Mouse (Mus musculus) embryonic facial prominence, embryonic 13.5 days (tissue): ENCODE results near the gene Fxr2. TPM values are rescaled to one million over a fixed set of nuclear protein-coding genes. Genes with fewer than 3 reads are reported as not detected.

Experiments
- ATAC-seq: fragments of 200-750 bp; cut with Nextera tagmentation; 2 replicates; pipeline ENCODE4 v1.8.0; 2017; ENCODE audit warnings: low read depth; ENCODE audit not compliant: insufficient number of reproducible peaks, insufficient read depth, low FRiP score, low TSS enrichment
- H3K27ac ChIP-seq: fragments of 300-500 bp; sonication (generic); 2 replicates; pipeline ENCODE4 v1.5.1; 2015; ENCODE audit warnings: moderate library complexity, mild to moderate bottlenecking, inconsistent platforms
- H3K27me3 ChIP-seq: fragments of 300-500 bp; sonication (generic); 2 replicates; pipeline ENCODE4 v1.6.1; 2015; ENCODE audit warnings: mild to moderate bottlenecking, inconsistent platforms
- H3K36me3 ChIP-seq: fragments of 300-500 bp; sonication (generic); 2 replicates; pipeline ENCODE4 v1.6.1; 2015; ENCODE audit warnings: mild to moderate bottlenecking, inconsistent platforms
- H3K4me1 ChIP-seq: fragments of 300-500 bp; sonication (generic); 2 replicates; pipeline ENCODE4 v1.6.1; 2015; ENCODE audit warnings: inconsistent platforms
- H3K4me2 ChIP-seq: fragments of 300-500 bp; sonication (generic); 2 replicates; pipeline ENCODE4 v1.6.1; 2015; ENCODE audit warnings: moderate library complexity, mild to moderate bottlenecking, inconsistent platforms
- H3K4me3 ChIP-seq: fragments of 300-500 bp; sonication (generic); 2 replicates; pipeline ENCODE4 v1.5.1; 2015; ENCODE audit warnings: mild to moderate bottlenecking, inconsistent platforms
- H3K9ac ChIP-seq: fragments of 300-500 bp; sonication (generic); 2 replicates; pipeline ENCODE4 v1.6.1; 2015; ENCODE audit warnings: mild to moderate bottlenecking, inconsistent platforms
- H3K9me3 ChIP-seq: fragments of 300-500 bp; sonication (generic); 2 replicates; pipeline ENCODE4 v1.6.1; 2016; ENCODE audit warnings: inconsistent platforms
- WGBS: fragments of 180-500 bp; shearing (Covaris S2); methylation state at CpG from one replicate; pipeline ENCODE4 v1.1.7; 2015; ENCODE audit warnings: mixed read lengths; 5-methylcytosine and 5-hydroxymethylcytosine counted together
- polyA plus RNA-seq: library from polyadenylated mRNA; unstranded; fragments of >200 nt; fragmentation: Nextera tagmentation; extraction: Ambion mirVana; gene quantifications from 2 replicates; pipeline ENCODE4 v1.2.1, GENCODE M21; 2015

Fxr2 gene
- polyA plus RNA-seq, 1 experiment from 2014 or later: 44.1 TPM

- no peaks in the 10 kb centered on the region for H3K27me3 ChIP-seq
- WGBS: under 1% methylated on average over 37 of the region's 50 CpGs
- peak; percentile 53 for ATAC-seq
- H3K27ac ChIP-seq: peak overlapping the region; percentile 97
- H3K4me3 ChIP-seq: peak overlapping the region; percentile 79
- H3K4me1 ChIP-seq: peaks cover 26% of the 10 kb centered on the region
- H3K9ac ChIP-seq: peak overlapping the region; percentile 92
- H3K36me3 ChIP-seq: peaks cover 14% of the 10 kb centered on the region
- H3K9me3 ChIP-seq: no peaks in the 10 kb centered on the region
- H3K4me2 ChIP-seq: peak overlapping the region; percentile 81
Measured at GRCm38 (mm10) chr11:69633128-69633866, 507 bp downstream of the Fxr2 start.

GRCm38 (mm10) chr11:69635471-69635870, 2.7 kb downstream of the Fxr2 start:
- H3K9me3 ChIP-seq: no peaks in the 10 kb centered on the region
- H3K4me3 ChIP-seq: peak overlapping the region; percentile 8; the same call in 1 of the 2 replicates
- H3K27me3 ChIP-seq: no peaks in the 10 kb centered on the region
- no peak overlapping the region for H3K27ac ChIP-seq
- ATAC-seq: no peak
- 0 out of 2 replicates have a peak overlapping the region, but pooled peaks have one; percentile 38 for H3K9ac ChIP-seq
- WGBS: 72% methylated on average over 3 of the region's 3 CpGs
- peaks cover 26% of the 10 kb centered on the region for H3K4me1 ChIP-seq
- peak overlapping the region; percentile 81 for H3K4me2 ChIP-seq
- peaks cover 31% of the 10 kb centered on the region for H3K36me3 ChIP-seq

GRCm38 (mm10) chr11:69645860-69646259, 13.1 kb downstream of the Fxr2 start:
- H3K9me3 ChIP-seq: no peaks in the 10 kb centered on the region

GRCm38 (mm10) chr11:69653399-69653798, 20.6 kb downstream of the Fxr2 start:
- Histone ChIP-seq H3K4me1 (peaks cover 28% of the 10 kb centered on the region), H3K4me3 (no peak overlapping the region), H3K36me3 (peaks cover 84% of the 10 kb centered on the region), H3K9me3 (no peaks in the 10 kb centered on the region), H3K4me2 (no peak overlapping the region), H3K9ac (no peak overlapping the region; the same call in 1 of the 2 replicates), H3K27ac (0 out of 2 replicates have a peak overlapping the region, but pooled peaks have one; percentile 29), H3K27me3 (no peaks in the 10 kb centered on the region)
- 58% methylated on average over 5 of the region's 5 CpGs for WGBS
- no peak for ATAC-seq

More at GRCm38 (mm10) chr11:69645860-69646259, 13.1 kb downstream of the Fxr2 start:
- Histone ChIP-seq H3K27ac (no peak overlapping the region), H3K4me3 (no peak overlapping the region), H3K4me1 (no peaks in the 10 kb centered on the region), H3K36me3 (peaks cover 97% of the 10 kb centered on the region), H3K4me2 (no peak overlapping the region), H3K27me3 (no peaks in the 10 kb centered on the region), H3K9ac (no peak overlapping the region)
- WGBS: 89% methylated on average over 5 of the region's 5 CpGs
- no peak for ATAC-seq

- Histone ChIP-seq H3K4me2 (peak overlapping the region; percentile 32), H3K4me3 (no peak overlapping the region), H3K36me3 (peaks cover 81% of the 10 kb centered on the region), H3K9me3 (no peaks in the 10 kb centered on the region), H3K27ac (peak overlapping the region; percentile 66), H3K9ac (no peak overlapping the region), H3K4me1 (peaks cover 28% of the 10 kb centered on the region), H3K27me3 (no peaks in the 10 kb centered on the region)
- WGBS: 27% methylated on average over 9 of the region's 9 CpGs
- ATAC-seq: no peak
Measured at GRCm38 (mm10) chr11:69654760-69655159, 22.0 kb downstream of the Fxr2 start.

GRCm38 (mm10) chr11:69655264-69656064, 22.7 kb downstream of the Fxr2 start, which contains the start of gene Sox15:
Gene Sox15, plus strand, starts transcription at chr11:69655314.
- peak; percentile 69 for ATAC-seq
- WGBS: 19% methylated on average over 34 of the region's 34 CpGs
- peak within 1 kb of the TSS; percentile 56 for H3K9ac ChIP-seq
- 0 out of 2 replicates have a peak within 1 kb of the TSS, but pooled peaks have one; percentile 7 for H3K4me3 ChIP-seq
- H3K4me1 ChIP-seq: peaks cover 28% of the 10 kb centered on the region
- peak within 1 kb of the TSS; percentile 32 for H3K4me2 ChIP-seq
- H3K9me3 ChIP-seq: no peaks in the 10 kb centered on the region
- no peaks in the 10 kb centered on the region for H3K27me3 ChIP-seq
- peaks cover 74% of the 10 kb centered on the region for H3K36me3 ChIP-seq
- H3K27ac ChIP-seq: peak within 1 kb of the TSS; percentile 66

GRCm38 (mm10) chr11:69656065-69656455, 23.3 kb downstream of the Fxr2 start:
- H3K4me2 ChIP-seq: 0 out of 2 replicates have a peak overlapping the region, but pooled peaks have one; percentile 32
- H3K9me3 ChIP-seq: no peaks in the 10 kb centered on the region
- H3K4me3 ChIP-seq: no peak overlapping the region
- WGBS: 50% methylated on average over 5 of the region's 5 CpGs
- no peak for ATAC-seq
- H3K9ac ChIP-seq: peak overlapping the region; percentile 56; the same call in 1 of the 2 replicates
- no peaks in the 10 kb centered on the region for H3K27me3 ChIP-seq
- H3K27ac ChIP-seq: 0 out of 2 replicates have a peak overlapping the region, but pooled peaks have one; percentile 66
- peaks cover 28% of the 10 kb centered on the region for H3K4me1 ChIP-seq
- H3K36me3 ChIP-seq: peaks cover 68% of the 10 kb centered on the region

GRCm38 (mm10) chr11:69656617-69657461, 24.0 kb downstream of the Fxr2 start:
- Histone ChIP-seq H3K27ac (peak overlapping the region; percentile 45), H3K9ac (0 out of 2 replicates have a peak overlapping the region, but pooled peaks have one; percentile 38), H3K4me3 (no peak overlapping the region), H3K9me3 (no peaks in the 10 kb centered on the region), H3K4me1 (peaks cover 35% of the 10 kb centered on the region), H3K36me3 (peaks cover 60% of the 10 kb centered on the region), H3K27me3 (no peaks in the 10 kb centered on the region), H3K4me2 (no peak overlapping the region)
- ATAC-seq: no peak
- WGBS: 68% methylated on average over 10 of the region's 10 CpGs

GRCm38 (mm10) chr11:69657462-69657881, 24.7 kb downstream of the Fxr2 start:
- WGBS: 85% methylated on average over 15 of the region's 15 CpGs
- H3K27me3 ChIP-seq: no peaks in the 10 kb centered on the region
- no peak for ATAC-seq
- no peak overlapping the region for H3K4me2 ChIP-seq
- peaks cover 54% of the 10 kb centered on the region for H3K36me3 ChIP-seq
- H3K27ac ChIP-seq: peak overlapping the region; percentile 44; the same call in 1 of the 2 replicates
- H3K4me1 ChIP-seq: peaks cover 35% of the 10 kb centered on the region
- no peak overlapping the region for H3K4me3 ChIP-seq
- no peak overlapping the region for H3K9ac ChIP-seq
- H3K9me3 ChIP-seq: no peaks in the 10 kb centered on the region

GRCm38 (mm10) chr11:69661221-69661881, 28.6 kb downstream of the Fxr2 start:
- WGBS: 82% methylated on average over 3 of the region's 3 CpGs
- peaks cover 58% of the 10 kb centered on the region for H3K36me3 ChIP-seq
- H3K9ac ChIP-seq: peak overlapping the region; percentile 74
- no peaks in the 10 kb centered on the region for H3K9me3 ChIP-seq
- peak overlapping the region; percentile 98 for H3K27ac ChIP-seq
- ATAC-seq: no peak
- peak overlapping the region; percentile 57 for H3K4me3 ChIP-seq
- peaks cover 23% of the 10 kb centered on the region for H3K4me1 ChIP-seq
- no peaks in the 10 kb centered on the region for H3K27me3 ChIP-seq
- H3K4me2 ChIP-seq: peak overlapping the region; percentile 61
